Mouse (Mus musculus) MEL (cell line): ENCODE measurements around the gene Trio. TPM values are rescaled to one million over a fixed set of nuclear protein-coding genes. Genes with fewer than 3 reads are reported as not detected.

Experiments
- DNase-seq: peaks from one replicate; pipeline ENCODE4 v3.0.0; 2011; ENCODE audit warnings: low read depth, low spot score
- H3K27ac ChIP-seq: 2 replicates; pipeline ENCODE4 v1.5.1; 2012; ENCODE audit warnings: low read depth, mild to moderate bottlenecking, control low read depth, low read length, moderate library complexity; ENCODE audit not compliant: control insufficient read depth
- H3K27me3 ChIP-seq, 2 experiments: fragments of 150-350 bp in 1 of 2; sonication (generic) in 1 of 2; 2 replicates each; pipeline ENCODE4 v1.6.1; 2012; ENCODE audit warnings: low read length in 2 of 2, mild to moderate bottlenecking in 2 of 2, improper control_type of control experiment in 1 of 2, moderate library complexity in 1 of 2; ENCODE audit not compliant: insufficient read depth in 2 of 2, control insufficient read depth in 1 of 2
- H3K36me3 ChIP-seq, 2 experiments: 2 replicates each; pipeline ENCODE4 v1.6.1; 2012 to 2014; ENCODE audit warnings: low read length in 2 of 2, improper control_type of control experiment in 1 of 2, inconsistent platforms in 1 of 2, mild to moderate bottlenecking in 1 of 2; ENCODE audit not compliant: insufficient read depth in 2 of 2, control insufficient read depth in 1 of 2
- H3K4me1 ChIP-seq, 2 experiments: fragments of 150-350 bp in 1 of 2; sonication (generic) in 1 of 2; 2 replicates each; pipeline ENCODE4 v1.6.1; 2012; ENCODE audit warnings: low read length in 2 of 2, improper control_type of control experiment in 1 of 2, mild to moderate bottlenecking in 1 of 2; ENCODE audit not compliant: insufficient read depth in 2 of 2, control insufficient read depth in 1 of 2
- H3K4me3 ChIP-seq, 2 experiments: fragments of 150-350 bp in 1 of 2; sonication (generic) in 1 of 2; 2 replicates each; pipeline ENCODE4 v1.5.1; 2012; ENCODE audit warnings: low read depth in 2 of 2, low read length in 2 of 2, mild to moderate bottlenecking in 2 of 2, moderate library complexity in 2 of 2, control low read depth in 1 of 2, improper control_type of control experiment in 1 of 2; ENCODE audit not compliant: control insufficient read depth in 1 of 2, insufficient read depth in 1 of 2
- H3K79me2 ChIP-seq: 2 replicates; pipeline ENCODE4 v1.6.1; 2012; ENCODE audit warnings: mild to moderate bottlenecking, low read length, moderate library complexity; ENCODE audit not compliant: control insufficient read depth, poor library complexity, insufficient read depth
- H3K9ac ChIP-seq: 2 replicates; pipeline ENCODE4 v1.6.1; 2012; ENCODE audit warnings: low read depth, mild to moderate bottlenecking, control low read depth, low read length, moderate library complexity; ENCODE audit not compliant: control insufficient read depth, poor library complexity, severe bottlenecking
- H3K9me3 ChIP-seq: fragments of 150-350 bp; sonication (generic); replicated peaks from 2 replicates; pipeline ENCODE4 v1.6.1; 2012; ENCODE audit warnings: mild to moderate bottlenecking, low read length, improper control_type of control experiment, moderate library complexity; ENCODE audit not compliant: insufficient read depth
- CHD1 ChIP-seq: IDR thresholded peaks from 2 replicates; pipeline ENCODE4 v1.6.1; 2012; ENCODE audit warnings: low read depth, mild to moderate bottlenecking, inconsistent platforms, low read length, improper control_type of control experiment
- CHD2 ChIP-seq: IDR thresholded peaks from 2 replicates; pipeline ENCODE4 v1.6.1; 2011; ENCODE audit warnings: low read length, improper control_type of control experiment
- CTCF ChIP-seq, 3 experiments: IDR thresholded peaks in 2 of 3; conservative IDR thresholded peaks in 1 of 3; 2 replicates each; pipeline ENCODE4 v1.5.1; 2011 to 2012; ENCODE audit warnings: low read length in 3 of 3, low read depth in 2 of 3, mild to moderate bottlenecking in 2 of 3, improper control_type of control experiment in 1 of 3, inconsistent platforms in 1 of 3, mixed read lengths in 1 of 3, moderate library complexity in 1 of 3; ENCODE audit not compliant: control insufficient read depth in 1 of 3, insufficient read depth in 1 of 3, poor library complexity in 1 of 3, severe bottlenecking in 1 of 3
- EP300 ChIP-seq, 2 experiments: IDR thresholded peaks; 2 replicates each; pipeline ENCODE4 v1.6.1; 2011; ENCODE audit warnings: improper control_type of control experiment in 2 of 2, low read length in 2 of 2, low read depth in 1 of 2, mild to moderate bottlenecking in 1 of 2
- GATA1 ChIP-seq: IDR thresholded peaks from 2 replicates; pipeline ENCODE4 v1.6.1; 2011; ENCODE audit warnings: low read depth, low read length, improper control_type of control experiment
- JUND ChIP-seq: IDR thresholded peaks from 2 replicates; pipeline ENCODE4 v1.6.1; 2011; ENCODE audit warnings: low read depth, mild to moderate bottlenecking, improper control_type of control experiment, low read length
- MAFK ChIP-seq: IDR thresholded peaks from 2 replicates; pipeline ENCODE4 v1.6.1; 2011; ENCODE audit warnings: low read depth, mild to moderate bottlenecking, low read length, improper control_type of control experiment, borderline replicate concordance
- MAX ChIP-seq: IDR thresholded peaks from 2 replicates; pipeline ENCODE4 v1.6.1; 2011; ENCODE audit warnings: low read length, improper control_type of control experiment
- MAZ ChIP-seq: IDR thresholded peaks from 2 replicates; pipeline ENCODE4 v1.6.1; 2012; ENCODE audit warnings: low read depth, mild to moderate bottlenecking, inconsistent platforms, low read length, improper control_type of control experiment
- MXI1 ChIP-seq: IDR thresholded peaks from 2 replicates; pipeline ENCODE4 v1.6.1; 2011; ENCODE audit warnings: mild to moderate bottlenecking, low read depth, low read length, improper control_type of control experiment
- NELFE ChIP-seq: IDR thresholded peaks from 2 replicates; pipeline ENCODE4 v1.6.1; 2011; ENCODE audit warnings: low read depth, low read length, improper control_type of control experiment
- POLR2AphosphoS2 ChIP-seq: IDR thresholded peaks from 2 replicates; pipeline ENCODE4 v1.6.1; 2011; ENCODE audit warnings: low read length, improper control_type of control experiment
- POLR2AphosphoS5 ChIP-seq: IDR thresholded peaks from 2 replicates; pipeline ENCODE4 v1.6.1; 2012; ENCODE audit warnings: low read depth, borderline replicate concordance, mild to moderate bottlenecking, inconsistent platforms, low read length, moderate library complexity, mixed read lengths
- RAD21 ChIP-seq: IDR thresholded peaks from 2 replicates; pipeline ENCODE4 v1.6.1; 2011; ENCODE audit warnings: mild to moderate bottlenecking, low read depth, low read length, improper control_type of control experiment
- RCOR1 ChIP-seq: IDR thresholded peaks from 2 replicates; pipeline ENCODE4 v1.6.1; 2012; ENCODE audit warnings: low read depth, mild to moderate bottlenecking, inconsistent platforms, low read length, improper control_type of control experiment
- SIN3A ChIP-seq: IDR thresholded peaks from 2 replicates; pipeline ENCODE4 v1.6.1; 2012; ENCODE audit warnings: low read length, improper control_type of control experiment, inconsistent platforms
- SMC3 ChIP-seq: IDR thresholded peaks from 2 replicates; pipeline ENCODE4 v1.6.1; 2011; ENCODE audit warnings: low read depth, low read length, improper control_type of control experiment
- TAL1 ChIP-seq: IDR thresholded peaks from 2 replicates; pipeline ENCODE4 v1.6.1; 2012; ENCODE audit warnings: mild to moderate bottlenecking, inconsistent platforms, low read length, moderate library complexity, mixed read lengths
- TBP ChIP-seq: IDR thresholded peaks from 2 replicates; pipeline ENCODE4 v1.8.0; 2011; ENCODE audit warnings: low read depth, low read length, improper control_type of control experiment
- TCF12 ChIP-seq: IDR thresholded peaks from 2 replicates; pipeline ENCODE4 v1.6.1; 2014; ENCODE audit warnings: low read depth, mild to moderate bottlenecking, inconsistent platforms, low read length, improper control_type of control experiment, moderate library complexity
- ZC3H11A ChIP-seq: IDR thresholded peaks from 2 replicates; pipeline ENCODE4 v1.6.1; 2012; ENCODE audit warnings: low read depth, mild to moderate bottlenecking, inconsistent platforms, low read length, improper control_type of control experiment
- ZMIZ1 ChIP-seq: IDR thresholded peaks from 2 replicates; pipeline ENCODE4 v1.6.1; 2012; ENCODE audit warnings: low read depth, mild to moderate bottlenecking, inconsistent platforms, low read length, improper control_type of control experiment, moderate library complexity
- ZNF384 ChIP-seq: IDR thresholded peaks from 2 replicates; pipeline ENCODE4 v1.6.1; 2012; ENCODE audit warnings: low read depth, mild to moderate bottlenecking, inconsistent platforms, low read length, improper control_type of control experiment
- polyA plus RNA-seq, 2 experiments: library from polyadenylated mRNA; stranded (reverse) in 1 of 2; unstranded in 1 of 2; fragments of >175 nt in 1 of 2; fragments of >200 nt in 1 of 2; gene quantifications; 2 replicates each; pipeline versions ENCODE4 v1.2.1 to v1.2.4; 2012; ENCODE audit warnings: low replicate concordance in 2 of 2, low read depth in 1 of 2; ENCODE audit not compliant: insufficient read length in 2 of 2, insufficient read depth in 1 of 2, missing spikeins in 1 of 2
- total RNA-seq: library from RNA; depleted of rRNA; stranded (reverse); fragments of 300-350 nt; gene quantifications from 2 replicates; pipeline ENCODE4 v1.2.3, GENCODE M21; 2012

Gene Trio
- total and polyA plus RNA-seq, 3 experiments: 0.91 to 1.1 TPM; not detected in 1

GRCm38 (mm10) chr15:27871260-27871659 lies 154.4 kb downstream of the Trio start:
- Histone ChIP-seq H3K4me1 (peaks cover 4 to 28% of the 10 kb centered on the region in 2 experiments), H3K4me3 (peak overlapping the region; percentile 52), H3K9me3 (no peaks in the 10 kb centered on the region), H3K9ac (peak overlapping the region; percentile 52), H3K27me3 (no peaks in the 10 kb centered on the region), H3K36me3 (peaks cover 0 to 16% of the 10 kb centered on the region in 2 experiments; a peak in 2 of 4 replicates), H3K27ac (peak overlapping the region; percentile 86), H3K79me2 (no peaks in the 10 kb centered on the region)
- no peak for DNase-seq
- TF ChIP-seq EP300 (IDR thresholded peaks at IDR 0.05; ENCODE audit: low read depth in 1 of 2, low read length in 2 of 2) (0 out of 4 replicates have a peak, but pooled peaks of 1 of the 2 experiments have one; percentile 9), NELFE (no peak), MAX (0 out of 2 replicates have a peak, but pooled peaks have one; percentile 24)

- H3K79me2 ChIP-seq: no peaks in the 10 kb centered on the region
- no peaks in the 10 kb centered on the region for H3K9me3 ChIP-seq
- H3K4me1 ChIP-seq: peaks cover 7 to 30% of the 10 kb centered on the region in 2 experiments
- no peak for TF ChIP-seq MAZ
- TF ChIP-seq RCOR1: no peak
- TF ChIP-seq ZNF384: no peak
- no peak for TF ChIP-seq TAL1
- TF ChIP-seq TBP: no peak
- TF ChIP-seq GATA1: no peak
- TF ChIP-seq RAD21: no peak
- no peak for TF ChIP-seq CTCF (IDR thresholded peaks at IDR 0.05 in 2 of 3, conservative IDR thresholded peaks at IDR 0.05 in 1 of 3; ENCODE audit: control insufficient read depth in 1 of 3, insufficient read depth in 1 of 3, low read depth in 2 of 3, low read length in 3 of 3, poor library complexity in 1 of 3, severe bottlenecking in 1 of 3)
- no peak for TF ChIP-seq ZC3H11A
- TF ChIP-seq ZMIZ1: no peak
- TF ChIP-seq SMC3: no peak
- no peak for TF ChIP-seq MXI1
- TF ChIP-seq POLR2AphosphoS2: no peak
- no peak for TF ChIP-seq CHD2
- no peak for TF ChIP-seq SIN3A
- TF ChIP-seq MAFK: no peak
- TF ChIP-seq JUND: no peak
- TF ChIP-seq TCF12: no peak
- no peak for TF ChIP-seq CHD1
- no peak for TF ChIP-seq POLR2AphosphoS5
- no peak for DNase-seq
- no peak overlapping the region for H3K9ac ChIP-seq
- H3K4me3 ChIP-seq: no peak overlapping the region
- no peaks in the 10 kb centered on the region for H3K27me3 ChIP-seq
- H3K27ac ChIP-seq: no peak overlapping the region
- peaks cover 0 to 12% of the 10 kb centered on the region in 2 experiments; a peak in 2 of 4 replicates for H3K36me3 ChIP-seq
Observed at GRCm38 (mm10) chr15:27869001-27869400, 156.6 kb downstream of the Trio start.
